Comparison of ENCODE assay signal across 14 mouse cellular contexts in genomic region chr5:73383647-73383970, GRCm38 (mm10). TPM values are rescaled to one million over a fixed set of nuclear protein-coding genes. Genes with fewer than 3 reads are reported as not detected.
A peak's percentile ranks its signal among the peaks of the same experiment; 100 is the strongest.
DNase-seq lines count a peak whose midpoint lies in the region; ATAC-seq and TF ChIP-seq lines count a peak whose summit lies in the region.
"Had no signal": no experiment of that assay in that cellular context is flagged by ENCODE, and none has a peak within 500 bp of the region (broad histone marks: within the 10 kb centered on the region; RNA-seq: fewer than 3 reads in every experiment).

No protein-coding gene starts in this region.

- H3K36me3 ChIP-seq in forebrain, embryonic 11.5 days (ENCODE audit: control insufficient read depth, insufficient read depth, low read length) = no peaks in the 10 kb centered on the region
- H3K36me3 ChIP-seq in forebrain, embryonic 12.5 days (replicated peaks) = no peaks in the 10 kb centered on the region
- H3K36me3 ChIP-seq in midbrain, embryonic 11.5 days (ENCODE audit: control insufficient read depth, insufficient read depth, low read length) = no peaks in the 10 kb centered on the region
- no peaks in the 10 kb centered on the region for H3K36me3 ChIP-seq in midbrain, embryonic 10.5 days
- H3K36me3 ChIP-seq in lung, postnatal 0 days (ENCODE audit: insufficient read depth, low read length) = no peaks in the 10 kb centered on the region
- H3K36me3 ChIP-seq: embryonic facial prominence, embryonic 12.5 days; G1E had no signal

- H3K27me3 ChIP-seq in forebrain, embryonic 11.5 days (ENCODE audit: control insufficient read depth, insufficient read depth, low read length) = no peaks in the 10 kb centered on the region
- H3K27me3 ChIP-seq in forebrain, embryonic 12.5 days = peaks cover 13% of the 10 kb centered on the region
- H3K27me3 ChIP-seq in midbrain, embryonic 11.5 days (ENCODE audit: control insufficient read depth, insufficient read depth, low read length) = no peaks in the 10 kb centered on the region
- H3K27me3 ChIP-seq in midbrain, embryonic 10.5 days (ENCODE audit: low read depth, poor library complexity, severe bottlenecking) = peaks cover 7% of the 10 kb centered on the region; the same call in 1 of the 2 replicates
- no peaks in the 10 kb centered on the region for H3K27me3 ChIP-seq in lung, postnatal 0 days (replicated peaks; ENCODE audit: insufficient read depth, low read length)

- TF ChIP-seq CTCF in lung, postnatal 0 days (IDR thresholded peaks at IDR 0.05) = no peak

- no peak for TF ChIP-seq EP300 in lung, postnatal 0 days (IDR thresholded peaks at IDR 0.05)

- H3K9me3 ChIP-seq in forebrain, embryonic 11.5 days (ENCODE audit: control insufficient read depth, low read length) = no peaks in the 10 kb centered on the region
- no peaks in the 10 kb centered on the region for H3K9me3 ChIP-seq in forebrain, embryonic 12.5 days
- no peaks in the 10 kb centered on the region for H3K9me3 ChIP-seq in midbrain, embryonic 11.5 days (ENCODE audit: control insufficient read depth, low read length)
- no peaks in the 10 kb centered on the region for H3K9me3 ChIP-seq in midbrain, embryonic 10.5 days (replicated peaks)
- no peaks in the 10 kb centered on the region for H3K9me3 ChIP-seq in lung, postnatal 0 days (ENCODE audit: low read length)
- H3K9me3 ChIP-seq: embryonic facial prominence, embryonic 12.5 days; G1E had no signal

- 0 out of 2 replicates have a peak, but pooled peaks have one; percentile 50 for ATAC-seq in forebrain, embryonic 11.5 days (replicated peaks; ENCODE audit: low FRiP score)
- no peak for ATAC-seq in forebrain, embryonic 12.5 days (ENCODE audit: low FRiP score)
- peak; percentile 74 for ATAC-seq in midbrain, embryonic 11.5 days (ENCODE audit: low FRiP score)
- no peak for ATAC-seq in lung, postnatal 0 days
- no peak for ATAC-seq in megakaryocyte, adult 5-6 weeks (ENCODE audit: poor library complexity, severe bottlenecking)
- no peak for ATAC-seq in monocyte, adult 5-6 weeks (replicated peaks; ENCODE audit: insufficient number of reproducible peaks, low FRiP score, low TSS enrichment, poor library complexity, severe bottlenecking)
- ATAC-seq: forebrain, embryonic 16.5 days had no signal

- DNase-seq in forebrain, embryonic 11.5 days (ENCODE audit: low spot score) = no peak
- no peak for DNase-seq in midbrain, embryonic 11.5 days (ENCODE audit: low spot score, missing footprints)
- no peak for DNase-seq in midbrain, embryonic 10.5 days (ENCODE audit: low spot score)
- peak; percentile 36 to 57 for DNase-seq in kidney, postnatal 4 days
- no peak for DNase-seq in lung, postnatal 0 days (ENCODE audit: low spot score)

- H3K4me1 ChIP-seq in forebrain, embryonic 11.5 days (replicated peaks; ENCODE audit: control insufficient read depth, insufficient read depth, low read length) = no peaks in the 10 kb centered on the region
- no peaks in the 10 kb centered on the region; the same call in 1 of the 2 replicates for H3K4me1 ChIP-seq in forebrain, embryonic 12.5 days
- H3K4me1 ChIP-seq in midbrain, embryonic 11.5 days (ENCODE audit: control insufficient read depth, insufficient read depth, low read length) = peaks cover 3% of the 10 kb centered on the region; the same call in 1 of the 2 replicates
- peaks cover 15% of the 10 kb centered on the region for H3K4me1 ChIP-seq in midbrain, embryonic 10.5 days
- H3K4me1 ChIP-seq in lung, postnatal 0 days (ENCODE audit: insufficient read depth, low read depth, low read length) = no peaks in the 10 kb centered on the region
- H3K4me1 ChIP-seq: embryonic facial prominence, embryonic 12.5 days had no signal

- no peak overlapping the region for H3K27ac ChIP-seq in forebrain, embryonic 11.5 days (ENCODE audit: low read depth, low read length)
- H3K27ac ChIP-seq in forebrain, embryonic 12.5 days = no peak overlapping the region
- no peak overlapping the region for H3K27ac ChIP-seq in midbrain, embryonic 11.5 days (ENCODE audit: low read depth, low read length)
- H3K27ac ChIP-seq in midbrain, embryonic 10.5 days (replicated peaks) = no peak overlapping the region
- H3K27ac ChIP-seq in lung, postnatal 0 days (ENCODE audit: low read length) = no peak overlapping the region
- H3K27ac ChIP-seq: embryonic facial prominence, embryonic 12.5 days; liver, embryonic 14.5 days had no signal

- WGBS in forebrain, embryonic 11.5 days = 54% methylated on average over 4 of the region's 4 CpGs
- WGBS in forebrain, embryonic 12.5 days = 61% methylated on average over 4 of the region's 4 CpGs
- WGBS in midbrain, embryonic 11.5 days = 41% methylated on average over 4 of the region's 4 CpGs
- 47% methylated on average over 4 of the region's 4 CpGs for WGBS in midbrain, embryonic 10.5 days
- 77% methylated on average over 4 of the region's 4 CpGs for WGBS in lung, postnatal 0 days

- no peak overlapping the region for H3K4me2 ChIP-seq in forebrain, embryonic 11.5 days (ENCODE audit: low read depth, low read length, severe bottlenecking)
- no peak overlapping the region for H3K4me2 ChIP-seq in forebrain, embryonic 12.5 days
- H3K4me2 ChIP-seq in midbrain, embryonic 11.5 days = no peak overlapping the region
- H3K4me2 ChIP-seq in lung, postnatal 0 days (replicated peaks; ENCODE audit: low read depth, low read length) = no peak overlapping the region
- H3K4me2 ChIP-seq: embryonic facial prominence, embryonic 12.5 days had no signal

- H3K4me3 ChIP-seq in forebrain, embryonic 11.5 days (ENCODE audit: low read depth, low read length) = no peak overlapping the region
- no peak overlapping the region for H3K4me3 ChIP-seq in forebrain, embryonic 12.5 days (replicated peaks)
- no peak overlapping the region for H3K4me3 ChIP-seq in midbrain, embryonic 11.5 days (ENCODE audit: low read depth, low read length)
- H3K4me3 ChIP-seq in midbrain, embryonic 10.5 days = no peak overlapping the region
- no peak overlapping the region for H3K4me3 ChIP-seq in lung, postnatal 0 days (ENCODE audit: low read depth, low read length)
- H3K4me3 ChIP-seq: embryonic facial prominence, embryonic 12.5 days had no signal

- no peak overlapping the region for H3K9ac ChIP-seq in forebrain, embryonic 11.5 days (ENCODE audit: low read length)
- no peak overlapping the region for H3K9ac ChIP-seq in forebrain, embryonic 12.5 days
- H3K9ac ChIP-seq in midbrain, embryonic 11.5 days (ENCODE audit: low read length) = no peak overlapping the region
- H3K9ac ChIP-seq in lung, postnatal 0 days (replicated peaks; ENCODE audit: low read depth) = no peak overlapping the region
- H3K9ac ChIP-seq: embryonic facial prominence, embryonic 12.5 days; liver, embryonic 14.5 days had no signal

RNA-seq across cellular contexts. Expression of gene Cwh43, which starts 22.3 kb away (rescaled TPM):
- polyA plus RNA-seq in forebrain, embryonic 11.5 days (2014; fragmentation: Nextera tagmentation; extraction: Ambion mirVana) = not detected in 2 replicates
- 0.08 TPM in 2 replicates for polyA plus RNA-seq in forebrain, embryonic 12.5 days (2016; fragmentation: Nextera tagmentation; extraction: Ambion mirVana)
- not detected in 2 replicates for polyA plus RNA-seq in midbrain, embryonic 11.5 days (2014; fragmentation: Nextera tagmentation; extraction: Ambion mirVana)
- not detected in 2 replicates for polyA plus RNA-seq in midbrain, embryonic 10.5 days (2016; fragmentation: Nextera tagmentation; extraction: Ambion mirVana)
- polyA plus RNA-seq in lung, postnatal 0 days (2015; fragmentation: Nextera tagmentation; extraction: Ambion mirVana) = 0.08 TPM in 1 of 2 replicates, not detected in the other
- total RNA-seq in megakaryocyte, adult 5-6 weeks (2015) = not detected in 2 replicates
- not detected in 2 replicates for total RNA-seq in megakaryocyte, adult 5-6 weeks (2017)
- total RNA-seq in monocyte, adult 5-6 weeks (2017) = not detected in 3 replicates
- total RNA-seq: G1E; gastrocnemius, postnatal 14 days had no signal
- polyA plus RNA-seq: embryonic facial prominence, embryonic 12.5 days; forebrain, embryonic 16.5 days; G1E; heart, embryonic 14.5 days; liver, embryonic 14.5 days had no signal

RNA-seq across cellular contexts. Expression of gene Ociad2, which starts 42.8 kb away (rescaled TPM):
- 8.8 and 9.1 TPM in 2 replicates for polyA plus RNA-seq in forebrain, embryonic 11.5 days (2014; fragmentation: Nextera tagmentation; extraction: Ambion mirVana)
- 11.9 and 12.1 TPM in 2 replicates for polyA plus RNA-seq in forebrain, embryonic 12.5 days (2016; fragmentation: Nextera tagmentation; extraction: Ambion mirVana)
- polyA plus RNA-seq in midbrain, embryonic 11.5 days (2014; fragmentation: Nextera tagmentation; extraction: Ambion mirVana) = 13.5 and 15.5 TPM in 2 replicates
- 10.2 and 14.6 TPM in 2 replicates for polyA plus RNA-seq in midbrain, embryonic 10.5 days (2016; fragmentation: Nextera tagmentation; extraction: Ambion mirVana)
- polyA plus RNA-seq in lung, postnatal 0 days (2015; fragmentation: Nextera tagmentation; extraction: Ambion mirVana) = 35.9 and 47.2 TPM in 2 replicates
- 0.11 TPM in 1 of 2 replicates, not detected in the other for total RNA-seq in megakaryocyte, adult 5-6 weeks (2015)
- total RNA-seq in megakaryocyte, adult 5-6 weeks (2017) = 1.8 TPM in 1 of 2 replicates, not detected in the other
- 0.68 TPM in 1 of 3 replicates, not detected in the others for total RNA-seq in monocyte, adult 5-6 weeks (2017)
- polyA plus RNA-seq: G1E had no signal

Comparison
In these comparisons a context has a peak if more than half of its experiments do, and no peak if none do; other contexts are left out.
1. ATAC-seq: peak in forebrain, embryonic 11.5 days (single experiment) and midbrain, embryonic 11.5 days (single experiment); none in forebrain, embryonic 12.5 days (single experiment), lung, postnatal 0 days (single experiment), megakaryocyte, adult 5-6 weeks (single experiment) and monocyte, adult 5-6 weeks (single experiment).
2. DNase-seq: peak in kidney, postnatal 4 days (2 of 2); none in forebrain, embryonic 11.5 days (single experiment), midbrain, embryonic 11.5 days (single experiment), midbrain, embryonic 10.5 days (single experiment) and lung, postnatal 0 days (single experiment).